Mouse (Mus musculus): Measurements from ENCODE around the gene Camta2. TPM values are rescaled to one million over a fixed set of nuclear protein-coding genes. Genes with fewer than 3 reads are reported as not detected.

Gene Camta2
- total and polyA plus RNA-seq, 2 experiments from 2014 or later, result 24.0 to 24.5 TPM

DNA sequence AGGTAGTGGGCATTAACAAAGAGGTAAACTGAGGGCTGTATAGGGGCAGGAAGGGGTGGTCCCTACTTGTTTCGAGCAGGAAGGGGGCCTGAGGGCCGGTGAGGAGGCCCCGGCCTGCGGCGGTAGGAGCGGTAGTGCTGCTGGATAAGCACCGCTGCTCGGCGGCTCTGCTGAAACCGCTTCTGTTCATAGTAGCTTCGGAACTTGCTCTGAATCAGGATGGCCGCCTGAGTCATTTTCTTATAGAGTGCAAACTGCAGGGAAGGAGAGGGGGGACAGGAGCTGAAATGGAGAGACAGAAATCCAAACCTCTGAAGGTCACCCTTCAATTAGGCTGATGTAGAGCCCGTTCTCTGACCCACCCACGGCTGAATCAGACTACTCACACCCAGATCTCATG lies 17.4 kb downstream of the Camta2 start:
- 0 out of 2 replicates have a peak, but pooled peaks cover 6% of the 10 kb centered on the region for H3K4me1 ChIP-seq (ENCODE audit: insufficient read depth, low read length)
- ATAC-seq (ENCODE audit: low FRiP score) (no peak), DNase-seq (ENCODE audit: low spot score) (no peak)
- H3K36me3 ChIP-seq (ENCODE audit: insufficient read depth, low read length), result peaks cover 16% of the 10 kb centered on the region
- H3K27ac ChIP-seq (ENCODE audit: low read depth, low read length), result peak overlapping the region; percentile 96
- WGBS, result 38% methylated on average over 14 of the region's 14 CpGs
- peak overlapping the region; percentile 72 for H3K9ac ChIP-seq (replicated peaks; ENCODE audit: low read length, poor library complexity, severe bottlenecking)
- no peak for TF ChIP-seq CTCF (IDR thresholded peaks at IDR 0.05)
- peak overlapping the region; percentile 87 for H3K4me2 ChIP-seq (ENCODE audit: low read depth, low read length, poor library complexity, severe bottlenecking)
- no peaks in the 10 kb centered on the region for H3K9me3 ChIP-seq (ENCODE audit: low read length)
- peak overlapping the region; percentile 57 for H3K4me3 ChIP-seq (ENCODE audit: low read depth, low read length)
- H3K27me3 ChIP-seq (ENCODE audit: insufficient read depth, low read length), result no peaks in the 10 kb centered on the region

DNA sequence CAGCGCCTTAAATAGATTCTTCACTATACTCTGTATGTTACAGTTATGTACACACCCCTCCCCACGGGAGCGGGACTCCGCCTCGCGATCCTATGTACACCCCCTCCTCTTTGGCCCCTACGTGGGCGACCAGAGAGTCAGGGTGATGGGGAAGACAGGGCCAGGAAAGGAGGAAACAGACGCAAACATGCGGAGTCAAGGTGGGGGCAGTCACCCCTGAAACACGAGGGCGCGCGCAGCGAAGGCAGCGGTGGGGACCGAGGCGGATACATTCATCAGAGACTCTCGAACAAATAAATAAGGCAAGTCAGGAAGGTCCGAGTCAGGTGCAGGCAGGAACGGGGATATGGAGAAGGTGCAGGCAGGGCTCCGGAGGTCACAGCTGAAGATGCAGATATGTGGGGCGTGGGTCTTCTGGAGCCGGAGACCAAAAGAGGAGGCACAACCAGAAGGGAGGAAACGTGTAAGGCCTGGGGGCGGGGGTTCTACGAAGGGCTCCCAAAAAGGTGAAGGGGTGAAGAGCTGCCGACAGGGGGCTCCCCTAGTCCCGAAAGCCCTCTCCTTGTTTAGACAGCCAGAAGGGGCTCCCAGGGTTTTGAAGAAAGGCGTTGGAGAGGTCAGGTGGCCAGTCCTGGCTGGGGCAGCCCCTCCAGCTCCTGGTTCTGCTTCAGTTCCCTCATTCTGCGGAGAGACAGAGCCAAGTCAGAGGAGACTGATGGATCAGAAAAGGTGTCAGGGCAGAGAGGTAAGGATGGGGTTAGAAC lies 18.1 kb downstream of the Camta2 start:
- Histone ChIP-seq H3K9ac (replicated peaks; ENCODE audit: low read length, poor library complexity, severe bottlenecking) (peak overlapping the region; percentile 72), H3K9me3 (ENCODE audit: low read length) (no peaks in the 10 kb centered on the region), H3K36me3 (ENCODE audit: insufficient read depth, low read length) (peaks cover 16% of the 10 kb centered on the region), H3K27ac (ENCODE audit: low read depth, low read length) (peak overlapping the region; percentile 96), H3K27me3 (ENCODE audit: insufficient read depth, low read length) (no peaks in the 10 kb centered on the region), H3K4me1 (ENCODE audit: insufficient read depth, low read length) (0 out of 2 replicates have a peak, but pooled peaks cover 6% of the 10 kb centered on the region), H3K4me2 (ENCODE audit: low read depth, low read length, poor library complexity, severe bottlenecking) (peak overlapping the region; percentile 87), H3K4me3 (ENCODE audit: low read depth, low read length) (peak overlapping the region; percentile 57)
- under 1% methylated on average over 31 of the region's 31 CpGs for WGBS
- DNase-seq (ENCODE audit: low spot score) (peak; percentile 82), ATAC-seq (ENCODE audit: low FRiP score) (peak; percentile 50)
- TF ChIP-seq CTCF (IDR thresholded peaks at IDR 0.05), result peak; percentile 72

DNA sequence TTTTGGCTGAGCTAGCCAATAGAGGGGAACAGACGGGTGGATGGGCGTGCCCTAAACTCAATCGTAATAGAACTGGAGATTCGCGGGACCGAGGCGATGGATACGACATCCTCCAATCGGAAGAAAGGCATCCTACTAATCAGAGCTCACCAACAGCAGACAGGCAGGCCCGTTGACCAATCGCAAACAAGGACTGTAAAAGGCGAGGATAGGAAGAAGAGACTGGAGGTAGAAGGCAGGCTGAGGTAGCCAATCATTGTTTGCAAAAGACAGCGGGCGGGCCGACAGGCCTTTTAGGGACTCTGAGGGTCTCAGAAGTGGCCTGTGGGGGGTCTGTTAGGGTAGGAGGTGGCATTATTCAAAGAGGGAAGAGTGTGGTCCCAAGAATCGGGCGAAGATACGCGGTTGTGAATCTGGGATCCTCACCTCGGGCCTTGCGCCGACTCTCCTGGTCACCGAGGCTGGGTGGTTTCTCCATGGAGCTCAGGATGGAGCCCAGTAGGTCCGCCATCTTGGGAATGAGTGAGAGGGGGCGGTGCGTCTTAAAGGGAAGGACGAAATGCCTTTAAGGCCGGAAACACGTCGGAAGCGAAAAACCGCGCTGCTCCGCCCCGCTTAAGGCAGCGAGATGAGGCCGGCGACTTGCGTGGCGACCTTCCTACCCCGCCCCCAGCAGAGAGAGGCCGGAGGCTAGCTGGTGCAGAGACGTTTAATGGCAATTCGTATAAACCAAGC lies 19.0 kb downstream of the Camta2 start, which contains the start of gene Spag7:
TSS of gene Spag7 (minus strand) at position 646 of the 735 bp plus-strand sequence.
- peak; percentile 99 for DNase-seq (ENCODE audit: low spot score)
- ATAC-seq (ENCODE audit: low FRiP score), result peak; percentile 94
- no peak; the same call in 1 of the 2 replicates for TF ChIP-seq CTCF (IDR thresholded peaks at IDR 0.05)
- Histone ChIP-seq H3K36me3 (ENCODE audit: insufficient read depth, low read length) (peaks cover 22% of the 10 kb centered on the region), H3K9me3 (ENCODE audit: low read length) (no peaks in the 10 kb centered on the region), H3K4me2 (ENCODE audit: low read depth, low read length, poor library complexity, severe bottlenecking) (peak within 1 kb of the TSS; percentile 87), H3K27me3 (ENCODE audit: insufficient read depth, low read length) (no peaks in the 10 kb centered on the region), H3K4me3 (ENCODE audit: low read depth, low read length) (peak within 1 kb of the TSS; percentile 57), H3K4me1 (ENCODE audit: insufficient read depth, low read length) (0 out of 2 replicates have a peak, but pooled peaks cover 6% of the 10 kb centered on the region), H3K9ac (replicated peaks; ENCODE audit: low read length, poor library complexity, severe bottlenecking) (peak within 1 kb of the TSS; percentile 72), H3K27ac (ENCODE audit: low read depth, low read length) (peak within 1 kb of the TSS; percentile 96)
- WGBS, result under 1% methylated on average over 44 of the region's 44 CpGs

DNA sequence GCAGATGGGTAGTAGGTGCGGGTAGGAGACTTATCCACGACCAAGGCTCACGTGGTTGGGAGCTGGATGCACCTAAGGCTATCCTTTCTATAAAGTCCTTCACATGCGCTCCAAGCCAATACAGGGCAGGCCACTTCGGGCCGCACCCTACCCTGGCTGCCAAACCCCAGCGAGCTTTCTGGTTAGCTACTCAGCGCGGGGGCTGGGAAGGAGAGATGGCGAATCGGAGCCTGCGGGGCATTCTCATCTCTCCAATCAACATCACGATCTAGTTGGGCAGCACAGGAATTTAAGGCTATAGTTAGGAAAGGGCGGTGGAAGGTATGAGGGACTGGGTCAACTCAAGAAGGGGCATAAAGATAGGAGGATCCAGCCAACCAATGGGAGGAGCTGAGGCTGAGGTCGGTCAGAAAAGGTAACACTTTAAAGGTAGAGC lies 19.6 kb downstream of the Camta2 start:
- WGBS, result 2% methylated on average over 15 of the region's 15 CpGs
- Histone ChIP-seq H3K36me3 (ENCODE audit: insufficient read depth, low read length) (peaks cover 20% of the 10 kb centered on the region), H3K9ac (replicated peaks; ENCODE audit: low read length, poor library complexity, severe bottlenecking) (peak overlapping the region; percentile 2), H3K4me3 (ENCODE audit: low read depth, low read length) (peak overlapping the region; percentile 57), H3K4me2 (ENCODE audit: low read depth, low read length, poor library complexity, severe bottlenecking) (peak overlapping the region; percentile 58), H3K27ac (ENCODE audit: low read depth, low read length) (peak overlapping the region; percentile 60), H3K27me3 (ENCODE audit: insufficient read depth, low read length) (no peaks in the 10 kb centered on the region), H3K4me1 (ENCODE audit: insufficient read depth, low read length) (0 out of 2 replicates have a peak, but pooled peaks cover 6% of the 10 kb centered on the region), H3K9me3 (ENCODE audit: low read length) (no peaks in the 10 kb centered on the region)
- DNase-seq (ENCODE audit: low spot score) (no peak), ATAC-seq (ENCODE audit: low FRiP score) (no peak; the same call in 1 of the 2 replicates)
- TF ChIP-seq CTCF (IDR thresholded peaks at IDR 0.05), result no peak

DNA sequence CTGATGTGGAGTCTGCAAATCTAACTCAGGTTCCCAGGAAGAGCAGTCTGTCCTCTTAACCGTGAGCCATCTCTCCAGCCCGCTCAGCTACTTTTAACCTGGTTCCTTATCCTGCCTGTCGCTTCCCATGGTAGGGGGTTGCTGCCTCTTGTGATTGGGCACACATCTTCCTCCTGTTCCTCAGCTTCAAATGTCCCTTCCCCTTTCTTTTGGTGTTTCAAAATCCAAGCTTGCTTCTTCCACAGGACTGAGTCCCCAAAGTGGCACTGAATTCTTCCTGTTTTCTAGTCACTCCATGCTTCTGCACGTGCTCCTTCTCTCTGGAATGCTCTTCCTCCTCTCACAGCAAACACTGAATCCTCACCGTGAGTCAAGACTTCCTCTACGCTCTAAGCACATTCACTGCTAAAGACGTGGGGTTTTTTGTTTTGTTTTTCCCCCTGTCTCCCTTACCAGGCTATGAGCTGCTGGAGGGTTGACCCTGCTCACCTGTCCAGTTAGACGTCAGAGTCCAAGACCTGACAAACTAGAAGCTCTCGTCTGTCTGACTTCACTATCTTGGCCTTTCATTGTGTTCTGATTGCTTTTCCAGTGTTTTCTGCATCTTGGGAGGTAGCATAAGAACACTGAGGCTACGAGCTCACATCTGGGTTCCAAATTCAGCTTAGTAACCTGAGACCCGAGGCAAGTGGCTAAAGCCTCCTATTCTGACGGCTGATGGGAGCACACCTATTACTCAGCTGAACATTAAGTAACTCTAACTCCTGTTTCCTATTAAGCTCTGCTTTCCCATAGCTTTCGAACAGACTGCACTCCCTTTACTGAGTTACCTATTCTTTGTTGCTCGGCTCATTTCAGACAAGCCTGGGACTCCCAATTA lies 20.4 kb downstream of the Camta2 start:
- 76% methylated on average over 14 of the region's 14 CpGs for WGBS
- Histone ChIP-seq H3K36me3 (ENCODE audit: insufficient read depth, low read length) (peaks cover 26% of the 10 kb centered on the region), H3K4me1 (ENCODE audit: insufficient read depth, low read length) (0 out of 2 replicates have a peak, but pooled peaks cover 6% of the 10 kb centered on the region), H3K9me3 (ENCODE audit: low read length) (no peaks in the 10 kb centered on the region), H3K4me2 (ENCODE audit: low read depth, low read length, poor library complexity, severe bottlenecking) (peak overlapping the region; percentile 58), H3K9ac (replicated peaks; ENCODE audit: low read length, poor library complexity, severe bottlenecking) (peak overlapping the region; percentile 2; the same call in 1 of the 2 replicates), H3K27me3 (ENCODE audit: insufficient read depth, low read length) (no peaks in the 10 kb centered on the region), H3K4me3 (ENCODE audit: low read depth, low read length) (peak overlapping the region; percentile 57; the same call in 1 of the 2 replicates), H3K27ac (ENCODE audit: low read depth, low read length) (peak overlapping the region; percentile 60; the same call in 1 of the 2 replicates)
- DNase-seq (ENCODE audit: low spot score) (no peak), ATAC-seq (ENCODE audit: low FRiP score) (no peak)
- no peak for TF ChIP-seq CTCF (IDR thresholded peaks at IDR 0.05)

All from midbrain, postnatal 0 days (tissue).